Comparison of ENCODE assay signal across 8 mouse cellular contexts in the genomic region with DNA sequence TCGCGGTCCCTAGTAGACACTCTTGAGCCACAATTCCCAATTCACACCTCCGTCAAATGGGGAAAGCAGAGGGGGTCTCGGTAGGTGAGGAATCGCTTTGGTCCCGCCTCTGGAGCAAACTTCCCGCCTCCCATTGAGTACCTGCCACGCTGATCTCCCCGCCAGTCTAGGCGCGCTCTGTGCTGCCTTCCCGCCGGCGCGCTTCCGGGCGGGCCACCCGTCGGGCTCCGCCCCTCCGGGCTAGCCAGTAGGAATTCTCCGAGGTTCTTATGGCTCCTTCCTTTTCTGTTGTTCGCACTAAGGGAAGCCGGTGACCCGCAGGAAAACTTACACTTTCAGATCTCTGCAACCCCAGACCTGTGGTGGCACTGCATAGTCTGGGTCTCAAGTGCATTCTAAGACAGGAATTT. TPM values are rescaled to one million over a fixed set of nuclear protein-coding genes. Genes with fewer than 3 reads are reported as not detected.
DNase-seq lines count a peak whose midpoint lies in the region; ATAC-seq lines count a peak whose summit lies in the region.

TSS of gene Pidd1 (minus strand) at position 198 of the 410 bp plus-strand sequence.

- peaks cover 9% of the 10 kb centered on the region for H3K36me3 ChIP-seq in hindbrain, embryonic 13.5 days
- peaks cover 29% of the 10 kb centered on the region for H3K36me3 ChIP-seq in liver, embryonic 11.5 days (ENCODE audit: control insufficient read depth, insufficient read depth, low read length)

- peaks cover 30% of the 10 kb centered on the region for H3K4me1 ChIP-seq in hindbrain, embryonic 13.5 days (replicated peaks)
- H3K4me1 ChIP-seq in liver, embryonic 11.5 days (replicated peaks; ENCODE audit: control insufficient read depth, insufficient read depth, low read length), result peaks cover 26% of the 10 kb centered on the region

- H3K9me3 ChIP-seq in hindbrain, embryonic 13.5 days, result no peaks in the 10 kb centered on the region
- no peaks in the 10 kb centered on the region for H3K9me3 ChIP-seq in liver, embryonic 11.5 days (ENCODE audit: control insufficient read depth, low read length)

- H3K4me2 ChIP-seq in hindbrain, embryonic 13.5 days, result peak within 1 kb of the TSS; percentile 64
- peak within 1 kb of the TSS; percentile 90 for H3K4me2 ChIP-seq in liver, embryonic 11.5 days

- H3K27me3 ChIP-seq in hindbrain, embryonic 13.5 days, result no peaks in the 10 kb centered on the region
- no peaks in the 10 kb centered on the region for H3K27me3 ChIP-seq in liver, embryonic 11.5 days (replicated peaks; ENCODE audit: control insufficient read depth, insufficient read depth, low read length)

- peak; percentile 72 for ATAC-seq in erythroid progenitor cell, adult 5-6 weeks (replicated peaks; ENCODE audit: low FRiP score, poor library complexity, severe bottlenecking)
- no peak for ATAC-seq in hindbrain, embryonic 13.5 days (ENCODE audit: low FRiP score)
- ATAC-seq in liver, embryonic 11.5 days (replicated peaks; ENCODE audit: low FRiP score), result peak; percentile 72

- H3K9ac ChIP-seq in hindbrain, embryonic 13.5 days, result peak within 1 kb of the TSS; percentile 70
- peak within 1 kb of the TSS; percentile 78 for H3K9ac ChIP-seq in liver, embryonic 11.5 days (ENCODE audit: low read depth, low read length)

- DNase-seq in frontal cortex, postnatal 10 days (ENCODE audit: low spot score in 2 of 2), result peak; percentile 21 to 25
- DNase-seq in frontal cortex, adult 2 months (ENCODE audit: extremely low spot score in 1 of 2, low spot score in 1 of 2), result no peak
- DNase-seq in adrenal gland, postnatal 10 days, result peak; percentile 85
- DNase-seq in liver, embryonic 11.5 days (ENCODE audit: low spot score), result peak; percentile 78
- peak; percentile 66 for DNase-seq in naive thymus-derived CD4-positive, alpha-beta T cell, adult 2 months (ENCODE audit: low read depth)
- DNase-seq in right cerebral cortex, postnatal 25 days, result no peak

- peak within 1 kb of the TSS; percentile 37 for H3K4me3 ChIP-seq in hindbrain, embryonic 13.5 days
- H3K4me3 ChIP-seq in liver, embryonic 11.5 days (ENCODE audit: low read depth, low read length), result peak within 1 kb of the TSS; percentile 65

- under 1% methylated on average over 25 of the region's 25 CpGs for WGBS in hindbrain, embryonic 13.5 days
- WGBS in liver, embryonic 11.5 days, result under 1% methylated on average over 25 of the region's 25 CpGs

- no peak within 1 kb of the TSS for H3K27ac ChIP-seq in hindbrain, embryonic 13.5 days
- H3K27ac ChIP-seq in liver, embryonic 11.5 days (ENCODE audit: low read depth, low read length), result peak within 1 kb of the TSS; percentile 60; the same call in 1 of the 2 replicates

RNA-seq across cellular contexts. Expression of gene Pidd1, which starts in this region (rescaled TPM):
- polyA plus RNA-seq in frontal cortex, adult 2 months (2012; rRNA removed), result 3.3 and 3.5 TPM in 2 replicates
- total RNA-seq in adrenal gland, postnatal 10 days (2021), result 1 to 10 TPM; 2.4 to 7.3 TPM
- 34.2 and 34.4 TPM in 2 replicates for total RNA-seq in erythroid progenitor cell, adult 5-6 weeks (2015; ENCODE audit: low replicate concordance)
- 14.0 and 19.1 TPM in 2 replicates for total RNA-seq in erythroid progenitor cell, adult 5-6 weeks (2017; ENCODE audit: low replicate concordance)
- 4.9 and 5.7 TPM in 2 replicates for polyA plus RNA-seq in hindbrain, embryonic 13.5 days (2015; fragmentation: Nextera tagmentation; extraction: Ambion mirVana)
- 22.5 and 22.7 TPM in 2 replicates for polyA plus RNA-seq in liver, embryonic 11.5 days (2014; fragmentation: Nextera tagmentation; extraction: Ambion mirVana)

Comparison
In these comparisons a context has a peak if more than half of its experiments do, and no peak if none do; other contexts are left out.
1. DNase-seq: peak in frontal cortex, postnatal 10 days (2 of 2), adrenal gland, postnatal 10 days (single experiment), liver, embryonic 11.5 days (single experiment) and naive thymus-derived CD4-positive, alpha-beta T cell, adult 2 months (single experiment); none in frontal cortex, adult 2 months (0 of 2) and right cerebral cortex, postnatal 25 days (single experiment).